Mouse (Mus musculus): ENCODE results near the gene Irgq.

GRCm38 (mm10) chr7:24485481-24485880 is 45.0 kb upstream of the Irgq start:
- TF ChIP-seq CTCF (IDR thresholded peaks at IDR 0.05; ENCODE audit: extremely low read depth, insufficient read length, insufficient replicate concordance, low read depth, low read length) (no peak), POLR2A (IDR thresholded peaks at IDR 0.05; ENCODE audit: low read depth, low read length) (no peak)

Data from small intestine, adult 2 months (tissue).